Comparison of ENCODE assay signal across 8 mouse cellular contexts in the genomic region with DNA sequence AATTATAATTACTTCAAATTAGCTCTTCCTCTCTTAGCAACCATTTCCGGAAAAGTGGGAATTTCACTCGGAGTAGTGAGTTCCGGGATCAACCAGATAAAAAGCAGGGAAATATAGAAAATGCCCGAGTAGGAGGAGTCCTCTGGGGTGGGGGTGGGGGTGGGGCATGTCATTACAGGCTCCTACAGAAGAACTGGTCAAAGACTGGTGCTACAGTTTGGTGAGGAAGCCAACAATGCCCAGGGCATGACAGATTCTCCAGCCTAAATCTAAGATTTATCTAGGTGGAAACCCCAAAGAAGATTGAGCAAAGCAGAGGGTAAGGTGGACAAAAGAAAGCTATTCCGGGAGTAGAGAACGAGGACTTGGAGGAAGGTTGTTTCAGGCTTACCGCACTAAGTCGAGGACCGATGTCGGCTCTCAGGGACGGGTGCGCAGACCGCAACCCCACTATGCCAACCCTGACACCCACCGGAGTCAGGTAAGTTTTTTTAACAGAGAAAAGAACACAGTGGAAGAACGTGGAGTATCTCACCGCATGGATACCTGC. TPM values are rescaled to one million over a fixed set of nuclear protein-coding genes. Genes with fewer than 3 reads are reported as not detected.
DNase-seq lines count a peak whose midpoint lies in the region; ATAC-seq lines count a peak whose summit lies in the region.

No protein-coding gene starts in this region.

- peaks cover 37% of the 10 kb centered on the region for H3K4me1 ChIP-seq in lung, embryonic 15.5 days
- H3K4me1 ChIP-seq in embryonic facial prominence, embryonic 12.5 days, result peaks cover 34% of the 10 kb centered on the region
- peaks cover 21% of the 10 kb centered on the region for H3K4me1 ChIP-seq in intestine, embryonic 16.5 days (ENCODE audit: control insufficient read depth, insufficient read depth, low read length)
- H3K4me1 ChIP-seq in neural tube, embryonic 13.5 days (replicated peaks), result peaks cover 53% of the 10 kb centered on the region

- ATAC-seq in lung, embryonic 15.5 days (ENCODE audit: borderline replicate concordance, extremely low read depth, low FRiP score, low TSS enrichment), result peak; percentile 35; the same call in 1 of the 2 replicates
- peak; percentile 17; the same call in 1 of the 2 replicates for ATAC-seq in embryonic facial prominence, embryonic 12.5 days (ENCODE audit: insufficient number of reproducible peaks, insufficient read depth, low FRiP score, low TSS enrichment)
- peak; percentile 72 for ATAC-seq in intestine, embryonic 16.5 days
- peak; percentile 63 for ATAC-seq in neural tube, embryonic 13.5 days (ENCODE audit: low read depth)

- under 1% methylated on average over 16 of the region's 16 CpGs for WGBS in lung, embryonic 15.5 days
- under 1% methylated on average over 16 of the region's 16 CpGs for WGBS in embryonic facial prominence, embryonic 12.5 days
- WGBS in intestine, embryonic 16.5 days, result under 1% methylated on average over 16 of the region's 16 CpGs
- 6% methylated on average over 16 of the region's 16 CpGs for WGBS in neural tube, embryonic 13.5 days

- no peak for DNase-seq in lung, postnatal 36 days
- DNase-seq in ovary, adult 18-20 months (ENCODE audit: low spot score), result no peak
- no peak for DNase-seq in adrenal gland, postnatal 14 days
- no peak for DNase-seq in left cerebral cortex, postnatal 25 days (ENCODE audit: low spot score in 2 of 2)

- H3K9me3 ChIP-seq in lung, embryonic 15.5 days, result no peaks in the 10 kb centered on the region
- no peaks in the 10 kb centered on the region for H3K9me3 ChIP-seq in embryonic facial prominence, embryonic 12.5 days
- H3K9me3 ChIP-seq in intestine, embryonic 16.5 days (ENCODE audit: control insufficient read depth, low read length), result no peaks in the 10 kb centered on the region
- no peaks in the 10 kb centered on the region for H3K9me3 ChIP-seq in neural tube, embryonic 13.5 days

- intact Hi-C loops in left cerebral cortex, postnatal 25 days (cut with DNase I), result no loop called here

- no peaks in the 10 kb centered on the region for H3K27me3 ChIP-seq in lung, embryonic 15.5 days
- H3K27me3 ChIP-seq in embryonic facial prominence, embryonic 12.5 days, result no peaks in the 10 kb centered on the region
- H3K27me3 ChIP-seq in intestine, embryonic 16.5 days (replicated peaks; ENCODE audit: control insufficient read depth, insufficient read depth, low read length), result no peaks in the 10 kb centered on the region
- H3K27me3 ChIP-seq in neural tube, embryonic 13.5 days, result no peaks in the 10 kb centered on the region

- peaks cover 41% of the 10 kb centered on the region for H3K36me3 ChIP-seq in lung, embryonic 15.5 days
- peaks cover 44% of the 10 kb centered on the region for H3K36me3 ChIP-seq in embryonic facial prominence, embryonic 12.5 days
- H3K36me3 ChIP-seq in intestine, embryonic 16.5 days (ENCODE audit: control insufficient read depth, insufficient read depth, low read length), result peaks cover 11% of the 10 kb centered on the region
- H3K36me3 ChIP-seq in neural tube, embryonic 13.5 days, result peaks cover 38% of the 10 kb centered on the region

- H3K27ac ChIP-seq in lung, embryonic 15.5 days, result peak overlapping the region; percentile 81
- peak overlapping the region; percentile 72 for H3K27ac ChIP-seq in embryonic facial prominence, embryonic 12.5 days
- H3K27ac ChIP-seq in intestine, embryonic 16.5 days (ENCODE audit: low read length), result peak overlapping the region; percentile 85
- peak overlapping the region; percentile 78 for H3K27ac ChIP-seq in neural tube, embryonic 13.5 days (replicated peaks)

- H3K4me3 ChIP-seq in lung, embryonic 15.5 days, result peak overlapping the region; percentile 71
- H3K4me3 ChIP-seq in embryonic facial prominence, embryonic 12.5 days, result peak overlapping the region; percentile 72
- peak overlapping the region; percentile 77 for H3K4me3 ChIP-seq in intestine, embryonic 16.5 days (ENCODE audit: low read length)
- peak overlapping the region; percentile 78 for H3K4me3 ChIP-seq in neural tube, embryonic 13.5 days

- H3K9ac ChIP-seq in lung, embryonic 15.5 days, result peak overlapping the region; percentile 71
- H3K9ac ChIP-seq in embryonic facial prominence, embryonic 12.5 days, result peak overlapping the region; percentile 48
- H3K9ac ChIP-seq in intestine, embryonic 16.5 days (ENCODE audit: low read depth, low read length), result peak overlapping the region; percentile 83
- peak overlapping the region; percentile 85 for H3K9ac ChIP-seq in neural tube, embryonic 13.5 days

- H3K4me2 ChIP-seq in lung, embryonic 15.5 days, result peak overlapping the region; percentile 74
- H3K4me2 ChIP-seq in embryonic facial prominence, embryonic 12.5 days (replicated peaks), result peak overlapping the region; percentile 76
- peak overlapping the region; percentile 76 for H3K4me2 ChIP-seq in intestine, embryonic 16.5 days (ENCODE audit: low read depth, low read length)
- peak overlapping the region; percentile 92 for H3K4me2 ChIP-seq in neural tube, embryonic 13.5 days

RNA-seq across cellular contexts. Expression of a gene that starts 0.3 kb away (rescaled TPM):
- polyA plus RNA-seq in lung, embryonic 15.5 days (2015; fragmentation: Nextera tagmentation; extraction: Ambion mirVana), result 57.6 and 64.1 TPM in 2 replicates
- 86.8 and 89.3 TPM in 2 replicates for polyA plus RNA-seq in embryonic facial prominence, embryonic 12.5 days (2016; fragmentation: Nextera tagmentation; extraction: Ambion mirVana)
- 47.3 and 49.4 TPM in 2 replicates for polyA plus RNA-seq in intestine, embryonic 16.5 days (2015; fragmentation: Nextera tagmentation; extraction: Ambion mirVana)
- 94.7 and 110 TPM in 2 replicates for polyA plus RNA-seq in neural tube, embryonic 13.5 days (2015; fragmentation: Nextera tagmentation; extraction: Ambion mirVana)
- 57.2 and 60.3 TPM in 2 replicates for total RNA-seq in adrenal gland, postnatal 14 days (2021)
- 10 to 100 TPM; 74.8 to 76.3 TPM for total RNA-seq in left cerebral cortex, postnatal 25 days (2021)

RNA-seq across cellular contexts. Expression of a gene that starts 18.1 kb away (rescaled TPM):
- polyA plus RNA-seq in lung, embryonic 15.5 days (2015; fragmentation: Nextera tagmentation; extraction: Ambion mirVana), result 21.3 and 32.8 TPM in 2 replicates
- 34.2 and 45.1 TPM in 2 replicates for polyA plus RNA-seq in embryonic facial prominence, embryonic 12.5 days (2016; fragmentation: Nextera tagmentation; extraction: Ambion mirVana)
- 29.4 and 30.1 TPM in 2 replicates for polyA plus RNA-seq in intestine, embryonic 16.5 days (2015; fragmentation: Nextera tagmentation; extraction: Ambion mirVana)
- 28.5 and 37.3 TPM in 2 replicates for polyA plus RNA-seq in neural tube, embryonic 13.5 days (2015; fragmentation: Nextera tagmentation; extraction: Ambion mirVana)
- 23.1 and 30.8 TPM in 2 replicates for total RNA-seq in adrenal gland, postnatal 14 days (2021)
- total RNA-seq in left cerebral cortex, postnatal 25 days (2021), result 10 to 100 TPM; 21.8 to 21.9 TPM

RNA-seq across cellular contexts. Expression of a gene that starts 18.1 kb away (rescaled TPM):
- 91.3 and 95.3 TPM in 2 replicates for polyA plus RNA-seq in lung, embryonic 15.5 days (2015; fragmentation: Nextera tagmentation; extraction: Ambion mirVana)
- polyA plus RNA-seq in embryonic facial prominence, embryonic 12.5 days (2016; fragmentation: Nextera tagmentation; extraction: Ambion mirVana), result 104 and 110 TPM in 2 replicates
- 73.1 and 77.0 TPM in 2 replicates for polyA plus RNA-seq in intestine, embryonic 16.5 days (2015; fragmentation: Nextera tagmentation; extraction: Ambion mirVana)
- polyA plus RNA-seq in neural tube, embryonic 13.5 days (2015; fragmentation: Nextera tagmentation; extraction: Ambion mirVana), result 64.0 and 69.5 TPM in 2 replicates
- 43.5 and 45.4 TPM in 2 replicates for total RNA-seq in adrenal gland, postnatal 14 days (2021)
- 10 to 100 TPM; 49.9 to 59.8 TPM for total RNA-seq in left cerebral cortex, postnatal 25 days (2021)

RNA-seq across cellular contexts. Expression of a gene that starts 37.1 kb away (rescaled TPM):
- 60.8 and 62.7 TPM in 2 replicates for polyA plus RNA-seq in lung, embryonic 15.5 days (2015; fragmentation: Nextera tagmentation; extraction: Ambion mirVana)
- polyA plus RNA-seq in embryonic facial prominence, embryonic 12.5 days (2016; fragmentation: Nextera tagmentation; extraction: Ambion mirVana), result 112 and 118 TPM in 2 replicates
- polyA plus RNA-seq in intestine, embryonic 16.5 days (2015; fragmentation: Nextera tagmentation; extraction: Ambion mirVana), result 38.5 and 41.6 TPM in 2 replicates
- 164 and 184 TPM in 2 replicates for polyA plus RNA-seq in neural tube, embryonic 13.5 days (2015; fragmentation: Nextera tagmentation; extraction: Ambion mirVana)
- total RNA-seq in adrenal gland, postnatal 14 days (2021), result 13.1 and 15.2 TPM in 2 replicates
- total RNA-seq in left cerebral cortex, postnatal 25 days (2021), result 10 to 100 TPM; 16.5 to 18.9 TPM

RNA-seq across cellular contexts. Expression of a gene that starts 45.8 kb away (rescaled TPM):
- 51.2 and 53.3 TPM in 2 replicates for polyA plus RNA-seq in lung, embryonic 15.5 days (2015; fragmentation: Nextera tagmentation; extraction: Ambion mirVana)
- 53.8 and 57.3 TPM in 2 replicates for polyA plus RNA-seq in embryonic facial prominence, embryonic 12.5 days (2016; fragmentation: Nextera tagmentation; extraction: Ambion mirVana)
- 61.4 and 65.8 TPM in 2 replicates for polyA plus RNA-seq in intestine, embryonic 16.5 days (2015; fragmentation: Nextera tagmentation; extraction: Ambion mirVana)
- 43.7 and 44.7 TPM in 2 replicates for polyA plus RNA-seq in neural tube, embryonic 13.5 days (2015; fragmentation: Nextera tagmentation; extraction: Ambion mirVana)
- total RNA-seq in adrenal gland, postnatal 14 days (2021), result 107 and 116 TPM in 2 replicates
- total RNA-seq in left cerebral cortex, postnatal 25 days (2021), result 10 to 100 TPM; 32.0 to 32.8 TPM

Comparison
In these comparisons a context has a peak if more than half of its experiments do, and no peak if none do; other contexts are left out.
1. ATAC-seq: peak in every context shown above with its lines; median percentile 72 in intestine, embryonic 16.5 days; 63 in neural tube, embryonic 13.5 days; 35 in lung, embryonic 15.5 days; 17 in embryonic facial prominence, embryonic 12.5 days.